Mouse (Mus musculus) left cerebral cortex, adult 2 months (tissue): Measurements from ENCODE around the gene Actl6b. TPM values are rescaled to one million over a fixed set of nuclear protein-coding genes. Genes with fewer than 3 reads are reported as not detected.
A peak's percentile ranks its signal among the peaks of the same experiment; 100 is the strongest.

Source experiments
- DNase-seq, 2 experiments: peaks; one replicate each; pipeline ENCODE4 v3.0.0; 2021 to 2022; ENCODE audit warnings: low spot score in 2 of 2, mixed read lengths in 1 of 2; ENCODE audit errors: extremely low spot score in 1 of 2
- H3K27ac ChIP-seq: fragments of 200-600 bp; 2 replicates; pipeline ENCODE4 v1.8.1; 2022
- H3K4me3 ChIP-seq: fragments of 200-600 bp; 2 replicates; pipeline ENCODE4 v1.8.1; 2022
- CTCF ChIP-seq: fragments of 200-600 bp; IDR thresholded peaks from 2 replicates; pipeline ENCODE4 v1.8.1; 2022; ENCODE audit warnings: antibody characterized with exemption, mild to moderate bottlenecking, moderate library complexity
- intact Hi-C: fragments of 180-260 bp; cut with DNase I; formaldehyde crosslinking; loops from one replicate; pipeline ENCODE4 v1.15.1; 2025
- total RNA-seq, 2 experiments: library from RNA; stranded (reverse); gene quantifications; 2 replicates each; pipeline ENCODE4 v1.2.3; 2021

Gene Actl6b
- total RNA-seq, 2 experiments from 2014 or later: 103 to 111 TPM

DNA sequence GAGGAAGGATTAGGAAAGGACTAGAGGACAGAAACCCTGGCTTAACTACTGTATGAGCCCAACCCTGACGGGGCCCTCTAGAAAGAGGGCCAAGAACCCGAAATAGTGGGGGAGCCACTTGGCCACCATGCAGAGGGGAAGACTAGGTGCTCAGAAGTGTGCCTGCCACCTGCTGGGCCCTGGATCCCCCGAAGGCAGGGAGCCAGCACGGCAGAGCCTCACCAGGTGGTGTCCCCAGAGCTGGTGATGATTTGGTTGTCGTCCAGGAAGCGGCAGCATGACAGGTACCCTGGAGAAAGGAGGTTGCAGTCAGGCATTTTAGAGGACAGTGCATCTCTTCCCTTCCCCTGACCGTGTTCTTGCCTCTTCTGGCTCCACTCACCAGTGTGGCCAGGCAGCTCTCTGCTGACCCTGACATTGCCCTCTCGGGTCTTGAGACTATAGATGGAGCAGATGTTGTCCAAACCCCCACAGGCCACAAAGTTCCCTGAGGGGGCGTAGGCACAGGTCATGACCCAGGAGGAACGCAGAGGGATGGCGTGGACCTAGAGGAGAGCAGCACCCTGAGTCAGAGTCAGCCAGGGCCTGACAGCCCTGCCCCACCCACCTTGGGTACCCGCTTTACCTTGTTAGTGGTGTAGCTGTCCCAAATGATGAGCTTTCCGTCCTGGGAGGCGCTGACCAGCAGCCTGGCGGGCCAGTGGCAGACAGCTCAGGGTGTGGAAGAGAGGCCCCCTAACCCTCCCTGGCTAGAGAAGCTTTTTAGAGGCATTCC is 23.9 kb upstream of the Actl6b start:
- no peak for DNase-seq
- TF ChIP-seq CTCF: no peak
- intact Hi-C loops: loop anchor here (5.0 kb wide), 1 partner anchor 232 kb away; no protein-coding TSS in a partner anchor
- Histone ChIP-seq H3K27ac (peak overlapping the region; percentile 100; the same call in 1 of the 2 replicates), H3K4me3 (peak overlapping the region; percentile 97; the same call in 1 of the 2 replicates)

DNA sequence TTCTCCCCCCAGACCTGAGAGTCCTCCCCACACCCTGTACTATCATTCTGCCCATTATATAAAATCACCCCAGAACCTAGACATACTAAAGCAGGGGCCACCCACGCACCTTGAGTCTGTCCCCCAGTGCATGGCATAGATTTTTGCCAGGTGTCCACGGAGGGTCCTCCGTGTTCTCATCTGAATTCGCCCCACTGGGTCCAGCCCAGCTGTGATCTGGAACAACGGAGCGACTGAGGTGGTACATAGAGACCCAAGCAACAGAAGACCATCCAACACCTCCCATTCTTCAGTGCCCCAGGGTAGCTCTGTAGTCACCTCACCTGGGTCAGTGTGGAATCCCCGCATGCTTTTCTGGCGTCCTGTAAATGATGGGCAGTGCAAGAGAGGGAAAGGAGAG is 23.2 kb upstream of the Actl6b start:
- TF ChIP-seq CTCF: no peak
- Histone ChIP-seq H3K27ac (peak overlapping the region; percentile 100), H3K4me3 (peak overlapping the region; percentile 97)
- no peak for DNase-seq
- intact Hi-C loops: loop anchor here (5.0 kb wide), 2 partner anchors 217 to 637 kb away; partner anchors contain the start of gene Tsc22d4

GRCm38 (mm10) chr5:137530588-137531413 is 22.5 kb upstream of the Actl6b start:
- intact Hi-C loops: loop anchor here (5.0 kb wide), 2 partner anchors 216 to 636 kb away; partner anchors contain the start of gene Tsc22d4
- Histone ChIP-seq H3K4me3 (peak overlapping the region; percentile 97), H3K27ac (peak overlapping the region; percentile 100)
- no peak for TF ChIP-seq CTCF
- DNase-seq: peak; percentile 60 to 88

- intact Hi-C loops: loop anchor here (2.0 to 5.0 kb wide), 3 partner anchors 21 to 636 kb away; partner anchors contain the start of gene Tsc22d4
- peak in 1 of 2 experiments; percentile 79 for DNase-seq
- Histone ChIP-seq H3K27ac (peak overlapping the region; percentile 100), H3K4me3 (peak overlapping the region; percentile 97)
- no peak for TF ChIP-seq CTCF
Measured at GRCm38 (mm10) chr5:137531414-137532130, 21.7 kb upstream of the Actl6b start.

GRCm38 (mm10) chr5:137532131-137532807 is 21.0 kb upstream of the Actl6b start:
- Histone ChIP-seq H3K4me3 (peak overlapping the region; percentile 97), H3K27ac (peak overlapping the region; percentile 100)
- no peak for TF ChIP-seq CTCF
- intact Hi-C loops: loop anchor here (2.0 to 5.0 kb wide), 3 partner anchors 21 to 635 kb away; partner anchors contain the start of gene Tsc22d4
- DNase-seq: peak in 1 of 2 experiments; percentile 39

DNA sequence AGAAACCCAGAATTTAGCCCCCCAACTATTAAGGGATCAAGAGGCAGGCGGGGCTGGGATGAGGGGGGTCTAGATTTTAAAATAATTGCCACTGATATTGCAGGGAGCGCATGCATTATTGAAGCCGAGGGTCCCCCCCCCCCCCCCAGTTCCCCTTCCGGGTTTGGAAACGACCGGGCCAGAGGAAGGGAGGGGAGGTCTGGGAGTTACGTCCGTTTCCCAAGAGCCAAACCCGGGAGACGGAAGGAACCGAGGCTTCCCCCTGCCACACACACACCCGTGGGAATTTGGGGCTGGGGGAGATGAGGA is 20.6 kb upstream of the Actl6b start:
- H3K27ac ChIP-seq: peak overlapping the region; percentile 100
- DNase-seq: no peak
- intact Hi-C loops: loop anchor here (1.0 to 5.0 kb wide), 4 partner anchors 21 to 635 kb away; partner anchors contain the start of genes Actl6b and Tsc22d4
- TF ChIP-seq CTCF: no peak
- H3K4me3 ChIP-seq: peak overlapping the region; percentile 97

- intact Hi-C loops: loop anchor here (1.0 to 5.0 kb wide), 4 partner anchors 20 to 634 kb away; partner anchors contain the start of genes Actl6b and Tsc22d4
- Histone ChIP-seq H3K27ac (peak within 1 kb of the TSS; percentile 100), H3K4me3 (peak within 1 kb of the TSS; percentile 97)
- DNase-seq: peak; percentile 96
- no peak for TF ChIP-seq CTCF
Measured at GRCm38 (mm10) chr5:137533117-137533827, 20.0 kb upstream of the Actl6b start, which contains the start of the genes Epo and Gnb2. Gene Epo, minus strand, starts transcription at chr5:137533242. Gene Gnb2, minus strand, starts transcription at chr5:137533510.

DNA sequence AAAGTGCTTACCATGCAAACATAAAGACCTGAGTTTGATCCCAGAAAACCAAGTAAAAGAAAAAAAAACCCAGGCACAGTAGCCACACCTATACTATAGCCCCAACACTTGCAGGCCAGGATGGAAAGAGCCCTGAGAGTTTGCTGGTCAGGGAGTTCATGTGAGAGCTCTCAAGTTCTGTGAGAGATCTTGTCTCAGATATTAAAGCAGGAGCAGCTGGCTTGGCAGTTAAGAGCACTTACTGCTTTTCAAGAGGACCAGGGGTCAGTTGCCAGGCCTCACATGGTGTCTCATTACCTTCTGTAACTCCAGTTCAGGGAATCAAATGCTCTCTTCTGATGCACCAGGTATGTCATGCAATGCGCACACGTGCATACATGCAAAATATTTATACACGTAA is 18.6 kb upstream of the Actl6b start:
- no peak for DNase-seq
- intact Hi-C loops: loop anchor here (5.0 kb wide), 2 partner anchors 213 to 633 kb away; partner anchors contain the start of gene Tsc22d4
- TF ChIP-seq CTCF: no peak
- no peak overlapping the region for H3K4me3 ChIP-seq
- no peak overlapping the region for H3K27ac ChIP-seq

DNA sequence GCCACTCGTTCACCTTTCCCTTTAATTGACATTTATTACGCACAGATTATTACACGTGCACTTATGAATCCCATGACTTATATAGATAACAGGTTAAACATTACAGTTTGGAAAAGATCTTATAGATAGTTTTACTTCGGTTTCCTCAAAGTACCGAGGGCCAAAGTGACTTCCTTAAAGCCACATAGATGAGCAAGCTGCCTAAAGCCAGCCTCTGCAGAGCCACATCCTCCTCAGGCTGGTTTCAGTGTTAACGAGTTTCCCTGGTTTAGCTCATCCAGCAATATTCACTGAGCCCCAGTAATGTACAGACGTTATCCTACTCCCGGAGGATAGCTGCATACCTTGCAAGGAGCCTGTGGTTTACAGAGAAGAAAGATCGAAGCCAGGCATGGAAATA is 18.0 kb upstream of the Actl6b start:
- intact Hi-C loops: no loop called here
- DNase-seq: no peak
- Histone ChIP-seq H3K4me3 (no peak overlapping the region), H3K27ac (no peak overlapping the region)
- TF ChIP-seq CTCF: no peak

DNA sequence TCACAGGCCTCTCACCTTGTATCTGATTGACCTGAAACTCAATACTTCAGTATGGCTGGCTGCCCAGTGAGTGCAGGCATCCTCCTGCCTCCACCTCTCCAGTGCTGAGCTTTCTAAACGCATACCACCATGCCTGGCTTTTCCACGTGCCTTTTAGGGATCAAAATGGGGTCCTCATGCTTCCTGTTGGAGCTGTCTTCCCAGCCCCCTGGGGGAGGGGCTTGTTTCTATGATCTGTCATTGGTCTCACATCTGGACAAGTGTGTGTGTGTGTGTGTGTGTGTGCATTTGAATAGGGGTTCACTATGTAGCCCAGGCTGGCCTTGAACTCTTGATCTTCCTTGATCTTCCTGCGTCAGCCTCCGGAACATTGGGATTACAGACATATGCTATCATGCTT is 15.9 kb upstream of the Actl6b start:
- H3K4me3 ChIP-seq: no peak overlapping the region
- no peak for TF ChIP-seq CTCF
- no peak overlapping the region for H3K27ac ChIP-seq
- intact Hi-C loops: no loop called here
- no peak for DNase-seq
